Mouse (Mus musculus) heart, adult 11 months (tissue): ENCODE measurements around the gene Dek.

Source experiments
- DNase-seq: peaks from one replicate; pipeline ENCODE4 v3.0.0; 2022

Dek gene

GRCm38 (mm10) chr13:47105711-47106579 is at the start of gene Dek:
Dek (minus strand) TSS chr13:47106201.
- DNase-seq = peak; percentile 99

- DNase-seq = no peak
Observed at GRCm38 (mm10) chr13:47154866-47155265, 48.9 kb upstream of the Dek start.

DNA sequence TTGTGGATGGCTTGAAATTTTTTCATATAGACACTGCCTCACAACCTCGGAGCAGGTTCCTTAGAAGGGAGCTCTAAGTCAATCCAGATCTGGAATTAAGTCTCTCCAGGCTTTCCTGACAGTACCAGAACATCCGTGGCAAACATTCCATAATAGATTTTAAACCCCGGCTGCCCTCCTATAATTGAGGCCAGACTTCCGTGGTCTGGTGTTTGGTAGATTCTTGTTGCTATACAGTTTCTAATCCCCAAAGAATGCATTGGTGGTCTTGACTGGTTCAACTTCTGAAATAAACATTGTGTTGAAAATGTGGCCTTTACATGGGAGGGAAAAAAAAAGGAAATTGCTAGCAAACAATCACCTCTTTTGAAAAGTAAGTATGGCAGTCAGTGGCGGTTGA is 47.2 kb upstream of the Dek start:
- no peak for DNase-seq

- no peak for DNase-seq
Observed at GRCm38 (mm10) chr13:47152390-47152789, 46.4 kb upstream of the Dek start.

GRCm38 (mm10) chr13:47151060-47151459 is 45.1 kb upstream of the Dek start:
- DNase-seq = peak; percentile 96

DNA sequence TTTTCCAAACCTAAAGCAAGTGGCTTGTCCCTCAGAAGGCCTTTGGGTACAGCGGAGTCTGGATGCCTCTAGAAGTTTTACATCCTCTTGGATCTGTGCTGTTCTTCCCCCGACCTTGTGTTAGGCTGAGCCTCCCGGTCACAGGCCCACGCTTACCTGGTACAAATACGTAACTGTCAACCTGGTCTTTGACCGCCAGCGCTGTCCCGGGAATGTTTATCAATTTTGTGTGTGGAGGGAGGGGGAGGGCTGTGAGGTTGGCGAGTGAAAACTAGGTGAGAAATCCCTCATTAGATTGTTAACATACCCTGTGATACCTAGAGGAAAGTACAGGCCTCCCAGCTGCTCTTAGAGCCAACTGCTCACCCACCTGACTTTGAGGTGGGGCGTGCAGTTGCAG is 44.0 kb upstream of the Dek start:
- no peak for DNase-seq

GRCm38 (mm10) chr13:47148573-47148972 is 42.6 kb upstream of the Dek start:
- peak; percentile 92 for DNase-seq

- no peak for DNase-seq
Observed at GRCm38 (mm10) chr13:47146388-47146787, 40.4 kb upstream of the Dek start.

GRCm38 (mm10) chr13:47145939-47146338 is 39.9 kb upstream of the Dek start:
- no peak for DNase-seq

DNA sequence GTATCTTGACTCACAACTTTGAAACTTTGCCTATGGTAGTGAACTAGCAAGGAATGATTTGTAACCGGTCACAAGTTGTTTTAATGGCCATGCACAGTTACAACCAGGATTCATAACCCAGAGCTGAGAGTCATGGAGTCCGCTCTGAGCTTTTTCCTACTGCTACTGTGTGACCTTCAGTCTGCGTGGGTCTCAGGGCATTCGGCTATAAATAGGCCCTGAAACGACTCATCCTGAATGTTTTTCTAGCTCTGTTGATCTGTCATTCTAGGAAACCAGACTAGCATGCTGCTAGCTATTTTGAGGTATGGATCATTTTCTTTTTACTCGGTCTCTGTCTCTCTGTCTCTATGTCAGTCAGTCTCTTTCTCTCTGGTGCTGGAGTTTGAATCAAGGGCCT is 36.8 kb upstream of the Dek start:
- DNase-seq = no peak

GRCm38 (mm10) chr13:47135741-47136140 is 29.7 kb upstream of the Dek start:
- no peak for DNase-seq

DNA sequence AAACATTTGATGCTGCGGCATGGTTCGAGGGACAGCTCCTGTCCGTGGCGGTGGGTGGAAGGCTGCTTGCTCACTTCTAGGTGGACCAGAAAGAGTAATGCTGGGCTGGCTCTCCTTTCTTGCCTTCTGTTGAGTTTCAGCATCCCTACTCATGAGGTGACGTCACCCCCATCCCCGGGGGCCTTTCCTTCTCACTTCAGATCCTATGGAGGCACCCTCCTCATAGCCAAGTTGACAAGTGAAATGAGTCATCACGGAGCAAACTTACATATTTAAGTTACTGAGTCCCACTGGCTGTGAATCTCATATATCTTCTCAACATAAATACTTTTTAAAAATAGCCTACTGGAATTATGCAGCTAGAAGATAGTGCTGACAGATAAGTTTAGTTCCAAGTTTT is 28.8 kb upstream of the Dek start:
- no peak for DNase-seq

- DNase-seq = no peak
Observed at GRCm38 (mm10) chr13:47133058-47133457, 27.1 kb upstream of the Dek start.

DNA sequence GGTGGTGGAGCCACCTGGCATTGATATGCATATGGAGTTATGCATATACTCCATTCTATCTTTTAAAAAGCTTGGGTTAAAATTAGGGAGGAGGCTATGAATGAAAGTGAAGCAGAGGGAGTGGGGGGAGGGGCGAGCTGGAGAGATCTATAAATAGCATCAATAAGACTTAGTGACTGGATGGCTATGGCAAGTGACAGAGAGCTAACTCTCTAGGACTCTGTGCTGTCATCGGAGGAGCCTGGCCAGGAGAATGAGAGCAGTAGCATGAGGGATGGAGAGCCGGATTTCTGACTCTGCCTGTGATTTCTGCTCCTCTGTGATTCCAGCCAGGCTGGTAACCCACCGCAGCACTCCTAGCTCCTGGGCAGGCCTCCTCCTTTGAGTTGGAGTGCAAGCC is 23.1 kb upstream of the Dek start:
- no peak for DNase-seq

- DNase-seq = peak; percentile 18
Observed at GRCm38 (mm10) chr13:47125595-47125994, 19.6 kb upstream of the Dek start.

DNA sequence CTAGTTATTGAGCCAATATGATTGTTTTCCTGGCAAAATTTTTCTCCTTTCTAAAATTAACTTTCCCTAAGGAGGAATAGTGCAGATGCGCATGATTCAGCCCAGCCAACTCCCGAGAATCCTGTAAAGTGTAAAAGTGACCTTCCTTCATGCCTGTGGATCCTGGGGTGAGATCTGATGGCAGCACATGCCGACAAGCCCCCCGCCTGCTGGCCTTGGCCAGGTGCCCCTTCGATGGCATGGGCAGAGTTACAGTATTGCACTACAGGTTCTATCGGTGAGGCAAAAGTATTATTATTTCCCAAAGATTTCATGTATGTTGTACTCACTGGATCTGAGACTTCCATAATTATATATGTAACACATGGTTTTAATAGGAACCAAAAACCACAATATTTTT is 19.0 kb upstream of the Dek start:
- peak; percentile 82 for DNase-seq

- DNase-seq = peak; percentile 83
Observed at GRCm38 (mm10) chr13:47124449-47124848, 18.4 kb upstream of the Dek start.

DNA sequence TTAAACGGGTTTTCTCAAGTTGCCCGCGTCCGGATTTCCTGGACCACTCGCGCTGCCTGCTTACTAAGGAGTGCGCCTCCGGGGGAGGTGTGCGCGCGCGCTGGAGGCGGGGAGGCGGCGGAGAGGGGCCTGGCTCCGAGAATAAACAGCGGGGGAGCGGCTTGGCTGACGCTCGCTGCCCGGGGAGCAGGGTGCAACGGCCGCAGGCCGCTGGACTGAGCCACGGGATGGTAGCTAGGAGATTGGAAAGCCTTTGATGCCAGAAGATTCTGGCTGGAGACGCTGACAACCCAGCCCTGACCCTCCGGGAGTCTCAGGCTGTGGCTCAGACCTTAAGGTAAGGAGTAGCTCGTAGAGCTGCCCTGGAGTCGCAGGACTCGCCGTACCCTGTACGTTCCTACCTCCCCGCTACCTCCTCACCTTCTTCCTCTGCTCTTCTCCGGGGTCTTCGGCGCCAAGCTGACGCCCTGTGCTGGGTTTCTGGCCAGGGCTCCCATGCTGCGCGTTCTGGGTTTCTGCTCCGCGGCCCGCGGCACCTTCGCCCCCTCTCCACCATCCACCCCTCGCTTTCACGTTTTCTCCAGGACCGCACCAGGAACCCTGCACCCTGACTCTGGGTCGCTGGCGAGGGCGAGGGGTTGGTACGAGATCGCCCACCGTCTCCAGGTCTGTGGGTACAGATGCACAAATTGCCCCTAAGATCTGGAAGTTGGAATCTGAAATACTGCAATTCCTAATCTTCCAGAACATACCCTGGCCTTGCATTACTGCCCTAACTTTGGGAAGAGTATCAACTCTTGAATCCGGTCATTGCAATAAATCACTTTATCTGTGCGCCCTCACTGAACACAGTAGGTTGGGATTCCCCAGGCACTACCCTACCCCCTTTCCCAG is 16.8 kb upstream of the Dek start, which contains the start of gene Rnf144b:
Gene Rnf144b, plus strand, starts transcription at position 120 of the 894 bp plus-strand sequence.
- DNase-seq = peak; percentile 92

DNA sequence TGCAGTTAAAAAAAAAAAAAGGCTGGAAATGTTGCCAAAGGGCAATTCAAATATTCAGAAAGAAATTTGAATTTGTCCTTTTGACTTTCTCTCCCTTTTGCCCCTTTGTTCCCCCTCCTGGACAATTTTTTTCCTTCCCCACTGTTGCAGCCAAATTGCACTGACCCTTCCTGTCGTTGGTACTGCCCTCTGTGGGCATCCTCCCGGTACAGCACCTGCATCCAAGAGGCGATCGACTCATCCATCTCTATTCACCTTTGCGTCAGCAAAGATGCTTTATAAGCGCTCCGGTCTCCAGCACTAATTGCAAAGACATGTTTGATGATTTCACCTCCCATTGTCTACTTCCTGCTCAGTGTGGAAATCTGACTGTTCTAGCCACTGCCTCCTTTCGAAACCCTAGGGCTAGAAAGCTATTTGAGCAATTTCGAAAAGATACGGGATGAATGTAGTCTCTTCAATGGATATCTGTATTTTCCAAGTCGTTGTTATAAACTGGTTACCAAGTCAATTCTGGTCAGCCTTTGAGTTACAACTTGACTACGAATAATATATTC is 15.4 kb upstream of the Dek start:
- peak; percentile 74 for DNase-seq

GRCm38 (mm10) chr13:47116000-47116399 is 10.0 kb upstream of the Dek start:
- no peak for DNase-seq

GRCm38 (mm10) chr13:47112924-47113323 is 6.9 kb upstream of the Dek start:
- no peak for DNase-seq

DNA sequence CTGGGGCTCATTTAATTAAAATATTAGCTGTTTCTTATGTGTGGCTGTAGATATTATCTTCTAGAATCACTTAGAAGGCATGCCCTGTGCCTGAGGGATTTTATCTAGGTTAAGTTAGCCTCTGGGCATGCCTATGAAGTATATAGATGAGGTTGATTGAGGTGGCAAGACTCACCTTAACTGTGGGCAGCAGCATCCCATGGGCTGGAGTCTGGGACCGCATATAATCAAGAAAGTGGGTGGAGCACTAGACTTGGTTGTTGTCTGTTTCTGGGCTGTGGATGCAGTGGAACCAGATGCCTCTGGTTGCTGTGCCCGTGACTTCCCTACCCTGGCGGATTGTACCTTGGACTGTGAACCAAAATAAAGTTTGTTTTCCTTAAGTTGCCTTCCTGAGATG is 6.1 kb upstream of the Dek start:
- DNase-seq = no peak

- no peak for DNase-seq
Observed at GRCm38 (mm10) chr13:47111185-47111584, 5.2 kb upstream of the Dek start.
